11 mouse cellular contexts compared by ENCODE assay signal in the genomic region with DNA sequence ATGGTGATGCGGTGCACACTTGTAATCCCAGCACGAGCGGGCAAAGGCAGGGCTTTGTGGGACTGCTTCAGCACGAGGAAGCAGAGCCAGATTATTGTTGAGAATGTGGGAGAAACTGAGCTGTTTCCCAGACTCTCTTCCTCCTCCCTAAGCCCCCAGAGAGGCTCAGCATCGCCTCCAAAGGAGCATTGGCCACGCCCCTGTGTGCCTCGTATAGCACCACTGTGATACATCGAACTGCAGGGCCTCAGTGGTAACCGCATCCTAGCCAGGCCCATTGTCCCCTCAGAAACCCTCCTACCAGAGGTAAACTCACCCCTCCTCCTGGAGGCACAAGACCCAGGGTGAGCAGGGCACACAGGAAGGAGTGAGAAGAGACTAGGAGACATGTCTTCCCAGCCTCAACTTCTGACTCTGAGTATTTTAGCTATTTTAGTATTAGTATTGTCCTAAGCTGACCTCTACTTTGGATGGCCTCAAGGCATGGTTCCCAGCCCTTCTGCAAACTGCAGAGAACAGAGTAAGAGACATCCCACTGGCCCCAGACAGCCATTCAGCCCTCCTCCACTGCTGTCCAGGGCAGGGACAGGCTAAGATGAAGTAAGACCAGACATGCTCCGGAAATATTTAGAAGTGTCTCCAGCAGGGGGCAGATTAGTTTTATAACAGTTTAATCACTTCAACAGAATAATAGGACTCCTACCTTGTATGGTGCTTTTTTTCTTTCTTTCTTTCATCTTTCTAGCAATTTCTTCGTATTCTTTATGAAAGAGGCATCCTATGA. TPM values are rescaled to one million over a fixed set of nuclear protein-coding genes. Genes with fewer than 3 reads are reported as not detected.
A peak's percentile ranks its signal among the peaks of the same experiment; 100 is the strongest.
DNase-seq lines count a peak whose midpoint lies in the region; ATAC-seq and TF ChIP-seq lines count a peak whose summit lies in the region.
"Had no signal": no experiment of that assay in that cellular context is flagged by ENCODE, and none has a peak within 500 bp of the region (broad histone marks: within the 10 kb centered on the region; RNA-seq: fewer than 3 reads in every experiment).

No protein-coding gene starts in this region.

- no peak for DNase-seq in midbrain, embryonic 10.5 days (ENCODE audit: low spot score)
- DNase-seq in gastrocnemius, adult 2 months: peak; percentile 67
- peak; percentile 81 for DNase-seq in midbrain, embryonic 14.5 days
- DNase-seq in urinary bladder, postnatal 36 days (ENCODE audit: low spot score in 2 of 2): no peak

- H3K9me3 ChIP-seq in forebrain, embryonic 12.5 days: no peaks in the 10 kb centered on the region
- H3K9me3 ChIP-seq in forebrain, embryonic 15.5 days: no peaks in the 10 kb centered on the region
- H3K9me3 ChIP-seq in midbrain, embryonic 10.5 days (replicated peaks): peaks cover 6% of the 10 kb centered on the region; the same call in 1 of the 2 replicates
- no peaks in the 10 kb centered on the region for H3K9me3 ChIP-seq in midbrain, embryonic 15.5 days
- no peaks in the 10 kb centered on the region for H3K9me3 ChIP-seq in midbrain, embryonic 14.5 days (ENCODE audit: control insufficient read depth, low read length)
- H3K9me3 ChIP-seq: G1E had no signal

- no peak overlapping the region for H3K4me3 ChIP-seq in forebrain, embryonic 12.5 days (replicated peaks)
- H3K4me3 ChIP-seq in forebrain, embryonic 15.5 days: no peak overlapping the region
- H3K4me3 ChIP-seq in midbrain, embryonic 10.5 days: no peak overlapping the region
- no peak overlapping the region for H3K4me3 ChIP-seq in midbrain, embryonic 15.5 days
- no peak overlapping the region for H3K4me3 ChIP-seq in gastrocnemius, adult 2 months
- no peak overlapping the region for H3K4me3 ChIP-seq in midbrain, embryonic 14.5 days (replicated peaks; ENCODE audit: low read depth, low read length)
- H3K4me3 ChIP-seq: megakaryocyte, embryonic 14.5 days had no signal

- H3K27ac ChIP-seq in forebrain, embryonic 12.5 days: peak overlapping the region; percentile 25; the same call in 1 of the 2 replicates
- no peak overlapping the region for H3K27ac ChIP-seq in forebrain, embryonic 15.5 days (replicated peaks)
- H3K27ac ChIP-seq in midbrain, embryonic 10.5 days (replicated peaks): peak overlapping the region; percentile 50; the same call in 1 of the 2 replicates
- H3K27ac ChIP-seq in midbrain, embryonic 15.5 days: no peak overlapping the region
- peak overlapping the region; percentile 79 for H3K27ac ChIP-seq in gastrocnemius, adult 2 months
- no peak overlapping the region for H3K27ac ChIP-seq in midbrain, embryonic 14.5 days (replicated peaks; ENCODE audit: low read depth, low read length)

- H3K36me3 ChIP-seq in forebrain, embryonic 12.5 days (replicated peaks): no peaks in the 10 kb centered on the region
- H3K36me3 ChIP-seq in forebrain, embryonic 15.5 days: no peaks in the 10 kb centered on the region
- H3K36me3 ChIP-seq in midbrain, embryonic 10.5 days: no peaks in the 10 kb centered on the region
- no peaks in the 10 kb centered on the region for H3K36me3 ChIP-seq in midbrain, embryonic 15.5 days (replicated peaks)
- no peaks in the 10 kb centered on the region for H3K36me3 ChIP-seq in midbrain, embryonic 14.5 days (ENCODE audit: control insufficient read depth, insufficient read depth, low read length)
- H3K36me3 ChIP-seq: G1E had no signal

- peaks cover 14% of the 10 kb centered on the region for H3K4me1 ChIP-seq in forebrain, embryonic 12.5 days
- H3K4me1 ChIP-seq in forebrain, embryonic 15.5 days: 0 out of 2 replicates have a peak, but pooled peaks cover 3% of the 10 kb centered on the region
- H3K4me1 ChIP-seq in midbrain, embryonic 10.5 days: peaks cover 23% of the 10 kb centered on the region
- no peaks in the 10 kb centered on the region for H3K4me1 ChIP-seq in midbrain, embryonic 15.5 days
- H3K4me1 ChIP-seq in midbrain, embryonic 14.5 days (ENCODE audit: control insufficient read depth, insufficient read depth, low read length): no peaks in the 10 kb centered on the region

- H3K4me2 ChIP-seq in forebrain, embryonic 12.5 days: no peak overlapping the region
- no peak overlapping the region for H3K4me2 ChIP-seq in forebrain, embryonic 15.5 days (replicated peaks)
- no peak overlapping the region for H3K4me2 ChIP-seq in midbrain, embryonic 15.5 days
- no peak overlapping the region for H3K4me2 ChIP-seq in midbrain, embryonic 14.5 days (ENCODE audit: low read length)

- no peak overlapping the region for H3K9ac ChIP-seq in forebrain, embryonic 12.5 days
- H3K9ac ChIP-seq in forebrain, embryonic 15.5 days (replicated peaks): no peak overlapping the region
- H3K9ac ChIP-seq in midbrain, embryonic 15.5 days: no peak overlapping the region
- H3K9ac ChIP-seq in midbrain, embryonic 14.5 days (replicated peaks; ENCODE audit: low read length): no peak overlapping the region

- H3K27me3 ChIP-seq in forebrain, embryonic 12.5 days: 0 out of 2 replicates have a peak, but pooled peaks cover 3% of the 10 kb centered on the region
- no peaks in the 10 kb centered on the region for H3K27me3 ChIP-seq in forebrain, embryonic 15.5 days
- no peaks in the 10 kb centered on the region for H3K27me3 ChIP-seq in midbrain, embryonic 10.5 days (ENCODE audit: low read depth, poor library complexity, severe bottlenecking)
- no peaks in the 10 kb centered on the region for H3K27me3 ChIP-seq in midbrain, embryonic 15.5 days (replicated peaks)
- H3K27me3 ChIP-seq in midbrain, embryonic 14.5 days (ENCODE audit: control insufficient read depth, insufficient read depth, low read length): no peaks in the 10 kb centered on the region
- H3K27me3 ChIP-seq: megakaryocyte, embryonic 14.5 days had no signal

- peak; percentile 59 for TF ChIP-seq CTCF in gastrocnemius, adult 2 months (IDR thresholded peaks at IDR 0.05)

- 49% methylated on average over 11 of the region's 11 CpGs for WGBS in forebrain, embryonic 12.5 days
- 37% methylated on average over 11 of the region's 11 CpGs for WGBS in forebrain, embryonic 15.5 days
- WGBS in midbrain, embryonic 10.5 days: 52% methylated on average over 11 of the region's 11 CpGs
- 39% methylated on average over 11 of the region's 11 CpGs for WGBS in midbrain, embryonic 15.5 days
- 44% methylated on average over 11 of the region's 11 CpGs for WGBS in midbrain, embryonic 14.5 days

- intact Hi-C loops in gastrocnemius, adult 2 months (cut with DNase I): no loop called here

- ATAC-seq in forebrain, embryonic 12.5 days (ENCODE audit: low FRiP score): no peak
- no peak for ATAC-seq in forebrain, embryonic 15.5 days (replicated peaks)
- no peak for ATAC-seq in midbrain, embryonic 15.5 days (replicated peaks)
- no peak for ATAC-seq in midbrain, embryonic 14.5 days (ENCODE audit: low FRiP score, low TSS enrichment)
- no peak for ATAC-seq in inflammation-experienced regulatory T-cells, adult 6 months

RNA-seq across cellular contexts. Expression of a gene that starts 45.2 kb away (rescaled TPM):
- polyA plus RNA-seq in forebrain, embryonic 12.5 days (2016; fragmentation: Nextera tagmentation; extraction: Ambion mirVana): not detected in 2 replicates
- not detected in 2 replicates for polyA plus RNA-seq in forebrain, embryonic 15.5 days (2015; fragmentation: Nextera tagmentation; extraction: Ambion mirVana)
- not detected in 2 replicates for polyA plus RNA-seq in midbrain, embryonic 10.5 days (2016; fragmentation: Nextera tagmentation; extraction: Ambion mirVana)
- not detected in 2 replicates for polyA plus RNA-seq in midbrain, embryonic 15.5 days (2015; fragmentation: Nextera tagmentation; extraction: Ambion mirVana)
- not detected for total RNA-seq in gastrocnemius, adult 2 months (2021)
- polyA plus RNA-seq in midbrain, embryonic 14.5 days (2014; fragmentation: Nextera tagmentation; extraction: Ambion mirVana): not detected in 2 replicates
- not detected for polyA plus RNA-seq in inflammation-experienced regulatory T-cells, adult 6 months (2017; shearing (Covaris generic))
- total RNA-seq: gastrocnemius, adult 8-10 months had no signal
- polyA plus RNA-seq: G1E had no signal

RNA-seq across cellular contexts. Expression of a gene that starts 53.1 kb away (rescaled TPM):
- polyA plus RNA-seq in forebrain, embryonic 12.5 days (2016; fragmentation: Nextera tagmentation; extraction: Ambion mirVana): 13.3 and 13.6 TPM in 2 replicates
- 10.6 and 10.7 TPM in 2 replicates for polyA plus RNA-seq in forebrain, embryonic 15.5 days (2015; fragmentation: Nextera tagmentation; extraction: Ambion mirVana)
- 14.4 and 16.0 TPM in 2 replicates for polyA plus RNA-seq in midbrain, embryonic 10.5 days (2016; fragmentation: Nextera tagmentation; extraction: Ambion mirVana)
- 11.5 and 12.8 TPM in 2 replicates for polyA plus RNA-seq in midbrain, embryonic 15.5 days (2015; fragmentation: Nextera tagmentation; extraction: Ambion mirVana)
- 1 to 10 TPM; 3.9 to 4.8 TPM for total RNA-seq in gastrocnemius, adult 2 months (2021)
- polyA plus RNA-seq in midbrain, embryonic 14.5 days (2014; fragmentation: Nextera tagmentation; extraction: Ambion mirVana): 11.3 and 11.5 TPM in 2 replicates
- polyA plus RNA-seq in inflammation-experienced regulatory T-cells, adult 6 months (2017; shearing (Covaris generic)): 1 to 10 TPM; 3.8 to 7.2 (median 7.1) TPM

Comparison
In these comparisons a context has a peak if more than half of its experiments do, and no peak if none do; other contexts are left out.
1. H3K27ac ChIP-seq: peak in forebrain, embryonic 12.5 days (single experiment), midbrain, embryonic 10.5 days (single experiment) and gastrocnemius, adult 2 months (single experiment); none in forebrain, embryonic 15.5 days (single experiment), midbrain, embryonic 15.5 days (single experiment) and midbrain, embryonic 14.5 days (single experiment).
2. DNase-seq: peak in gastrocnemius, adult 2 months (single experiment) and midbrain, embryonic 14.5 days (single experiment); none in midbrain, embryonic 10.5 days (single experiment) and urinary bladder, postnatal 36 days (0 of 2).